Mouse (Mus musculus): ENCODE measurements around the gene Grm5. TPM values are rescaled to one million over a fixed set of nuclear protein-coding genes. Genes with fewer than 3 reads are reported as not detected.

Grm5 gene
- total and polyA plus RNA-seq, 2 experiments from 2014 or later = 57.9 to 179 TPM

DNA sequence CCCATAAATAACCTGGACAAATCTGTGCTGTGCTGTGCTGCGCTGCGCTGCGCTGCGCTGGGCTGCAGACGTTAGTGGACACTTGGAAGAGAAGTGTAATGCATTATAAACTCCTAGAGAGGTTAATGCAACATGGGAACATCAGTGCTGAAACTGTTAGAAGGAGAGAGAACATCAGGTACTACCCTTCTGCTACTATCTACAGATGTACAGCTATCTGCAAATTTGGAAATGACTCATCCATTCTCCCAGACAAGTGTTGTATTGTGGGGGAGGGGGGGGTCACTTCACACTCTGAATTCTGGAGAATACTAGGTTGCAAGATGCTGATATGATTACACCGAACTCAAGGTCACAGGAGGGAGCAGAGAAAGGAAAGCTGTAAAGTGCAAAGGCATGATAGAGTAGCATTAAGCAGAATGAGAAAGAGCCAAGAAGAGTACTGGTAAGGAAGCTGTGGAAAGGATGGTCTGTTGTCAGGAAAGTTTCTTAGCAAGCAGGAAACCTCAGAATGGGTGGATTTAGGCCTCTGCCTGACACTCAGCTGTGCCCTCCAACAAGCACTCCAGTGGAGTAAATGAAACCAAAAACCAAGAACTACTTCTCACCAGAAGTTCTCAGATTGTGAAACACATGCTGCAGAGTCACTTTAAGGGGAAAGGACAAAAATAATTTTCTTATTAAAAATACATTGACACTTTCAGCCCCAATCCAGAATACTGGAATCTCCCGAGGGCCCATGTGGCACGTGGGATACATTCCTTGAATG, 544.3 kb downstream of the Grm5 start:
- TF ChIP-seq CTCF (IDR thresholded peaks at IDR 0.05; ENCODE audit: low read depth) = no peak
- Histone ChIP-seq H3K4me3 (ENCODE audit: low read length) (no peak overlapping the region), H3K9ac (replicated peaks; ENCODE audit: low read length) (no peak overlapping the region), H3K4me1 (ENCODE audit: insufficient read depth, low read length) (peaks cover 13% of the 10 kb centered on the region), H3K36me3 (ENCODE audit: insufficient read depth, low read length) (no peaks in the 10 kb centered on the region), H3K9me3 (ENCODE audit: low read length) (no peaks in the 10 kb centered on the region), H3K27me3 (ENCODE audit: insufficient read depth, low read length) (no peaks in the 10 kb centered on the region), H3K27ac (no peak overlapping the region), H3K4me2 (ENCODE audit: low read depth, low read length) (no peak overlapping the region)
- ATAC-seq (no peak), DNase-seq (ENCODE audit: low spot score) (no peak)
- 87% methylated on average over 8 of the region's 8 CpGs for WGBS

DNA sequence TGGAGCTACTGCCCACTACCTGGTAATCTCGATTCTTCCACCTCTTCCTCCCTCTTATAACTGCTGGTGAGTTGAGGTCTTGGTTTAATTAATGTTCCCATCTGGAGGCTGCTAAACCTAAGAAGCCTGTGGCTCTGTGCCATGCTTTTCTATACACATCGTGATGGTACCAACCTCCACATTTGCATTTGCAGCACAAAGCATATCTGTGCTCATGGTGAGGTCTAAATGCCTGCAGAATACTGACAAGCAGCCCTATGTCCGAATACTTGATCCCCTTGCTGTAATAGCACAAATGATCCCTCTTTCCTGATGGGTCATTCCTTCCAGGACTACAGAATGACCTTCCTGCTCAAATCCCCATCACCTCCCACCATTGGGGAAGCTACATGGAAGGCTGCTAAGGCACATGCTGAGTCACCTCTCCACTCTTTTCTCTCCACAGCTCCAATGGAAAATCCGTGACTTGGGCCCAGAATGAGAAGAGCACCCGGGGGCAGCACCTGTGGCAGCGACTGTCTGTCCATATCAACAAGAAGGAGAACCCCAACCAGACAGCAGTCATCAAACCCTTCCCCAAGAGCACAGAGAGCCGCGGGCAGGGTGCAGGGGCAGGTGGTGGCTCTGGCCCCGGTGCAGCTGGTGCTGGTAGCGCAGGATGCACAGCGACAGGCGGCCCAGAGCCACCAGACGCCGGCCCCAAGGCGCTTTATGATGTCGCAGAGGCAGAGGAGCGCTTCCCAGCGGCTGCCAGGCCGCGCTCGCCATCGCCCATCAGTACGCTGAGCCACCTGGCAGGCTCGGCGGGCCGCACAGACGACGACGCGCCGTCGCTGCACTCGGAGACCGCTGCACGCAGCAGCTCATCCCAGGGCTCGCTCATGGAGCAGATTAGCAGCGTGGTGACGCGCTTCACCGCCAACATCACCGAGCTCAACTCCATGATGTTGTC, 545.8 kb downstream of the Grm5 start:
- peak overlapping the region; percentile 51 for H3K9ac ChIP-seq (replicated peaks; ENCODE audit: low read length)
- WGBS = 6% methylated on average over 41 of the region's 41 CpGs
- ATAC-seq (peak; percentile 87), DNase-seq (ENCODE audit: low spot score) (peak; percentile 65)
- H3K27me3 ChIP-seq (ENCODE audit: insufficient read depth, low read length) = no peaks in the 10 kb centered on the region
- H3K4me1 ChIP-seq (ENCODE audit: insufficient read depth, low read length) = peaks cover 13% of the 10 kb centered on the region
- peak overlapping the region; percentile 32 for H3K4me3 ChIP-seq (ENCODE audit: low read length)
- TF ChIP-seq CTCF (IDR thresholded peaks at IDR 0.05; ENCODE audit: low read depth) = no peak
- no peaks in the 10 kb centered on the region for H3K9me3 ChIP-seq (ENCODE audit: low read length)
- peak overlapping the region; percentile 53 for H3K4me2 ChIP-seq (ENCODE audit: low read depth, low read length)
- peak overlapping the region; percentile 26; the same call in 1 of the 2 replicates for H3K27ac ChIP-seq
- no peaks in the 10 kb centered on the region for H3K36me3 ChIP-seq (ENCODE audit: insufficient read depth, low read length)

DNA sequence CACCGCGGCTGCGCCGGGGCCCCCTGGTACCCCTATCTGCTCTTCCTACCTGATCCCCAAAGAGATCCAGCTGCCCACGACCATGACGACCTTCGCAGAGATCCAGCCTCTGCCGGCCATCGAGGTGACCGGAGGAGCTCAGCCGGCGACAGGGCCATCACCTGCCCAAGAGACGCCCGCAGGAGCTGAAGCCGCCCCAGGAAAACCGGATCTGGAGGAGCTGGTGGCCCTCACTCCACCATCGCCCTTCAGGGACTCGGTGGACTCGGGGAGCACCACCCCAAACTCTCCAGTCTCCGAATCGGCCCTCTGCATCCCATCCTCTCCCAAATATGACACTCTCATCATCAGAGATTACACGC, 546.5 kb downstream of the Grm5 start:
- Histone ChIP-seq H3K36me3 (ENCODE audit: insufficient read depth, low read length) (no peaks in the 10 kb centered on the region), H3K27ac (no peak overlapping the region), H3K9ac (replicated peaks; ENCODE audit: low read length) (peak overlapping the region; percentile 51), H3K4me2 (ENCODE audit: low read depth, low read length) (peak overlapping the region; percentile 53), H3K9me3 (ENCODE audit: low read length) (no peaks in the 10 kb centered on the region), H3K4me3 (ENCODE audit: low read length) (peak overlapping the region; percentile 32), H3K27me3 (ENCODE audit: insufficient read depth, low read length) (no peaks in the 10 kb centered on the region), H3K4me1 (ENCODE audit: insufficient read depth, low read length) (peaks cover 13% of the 10 kb centered on the region)
- DNase-seq (ENCODE audit: low spot score) (no peak), ATAC-seq (no peak)
- 39% methylated on average over 22 of the region's 22 CpGs for WGBS
- TF ChIP-seq CTCF (IDR thresholded peaks at IDR 0.05; ENCODE audit: low read depth) = no peak

DNA sequence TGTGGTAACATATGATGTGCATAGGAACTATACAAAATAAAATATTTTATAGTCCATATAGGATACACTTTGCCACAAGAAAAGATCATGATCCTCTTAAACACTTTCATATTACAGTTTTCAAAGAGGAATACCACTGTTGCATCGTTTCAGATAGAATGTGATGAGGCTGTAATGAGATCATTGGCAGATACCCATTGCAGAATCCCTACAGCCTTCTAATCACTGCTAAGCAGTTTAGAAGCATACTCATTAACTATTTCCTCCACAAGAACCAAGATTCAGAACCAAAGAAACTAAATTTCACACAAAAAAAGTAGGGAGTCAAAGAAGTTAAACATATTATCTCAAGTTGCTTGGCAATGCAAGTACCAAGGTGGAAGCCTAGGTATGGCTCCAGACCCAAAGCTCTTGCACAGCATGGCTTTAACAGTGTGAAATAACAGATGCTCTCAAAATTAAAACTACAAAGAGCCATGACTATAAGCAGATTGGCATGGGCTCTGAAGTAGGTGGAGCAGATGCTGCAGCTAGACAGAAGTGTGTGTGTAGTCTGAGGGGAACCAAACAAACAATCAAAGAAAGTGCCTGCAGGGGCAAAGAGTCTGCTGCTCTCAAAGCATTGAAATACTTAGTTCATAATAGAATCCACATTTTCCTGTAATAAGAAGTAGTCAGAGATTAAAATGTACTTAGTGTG, 575.7 kb downstream of the Grm5 start:
- no peaks in the 10 kb centered on the region for H3K36me3 ChIP-seq (ENCODE audit: insufficient read depth, low read length)
- no peaks in the 10 kb centered on the region for H3K4me1 ChIP-seq (ENCODE audit: insufficient read depth, low read length)
- no peaks in the 10 kb centered on the region for H3K9me3 ChIP-seq (ENCODE audit: low read length)
- H3K4me3 ChIP-seq (ENCODE audit: low read length) = no peak overlapping the region
- no peaks in the 10 kb centered on the region for H3K27me3 ChIP-seq (ENCODE audit: insufficient read depth, low read length)
- TF ChIP-seq CTCF (IDR thresholded peaks at IDR 0.05; ENCODE audit: low read depth) = no peak
- no peak overlapping the region for H3K27ac ChIP-seq
- WGBS = 53% methylated on average over 1 of the region's 1 CpGs
- no peak overlapping the region for H3K9ac ChIP-seq (replicated peaks; ENCODE audit: low read length)
- peak; percentile 40; the same call in 1 of the 2 replicates for ATAC-seq
- no peak overlapping the region for H3K4me2 ChIP-seq (ENCODE audit: low read depth, low read length)
- peak; percentile 23 for DNase-seq (ENCODE audit: low spot score)

DNA sequence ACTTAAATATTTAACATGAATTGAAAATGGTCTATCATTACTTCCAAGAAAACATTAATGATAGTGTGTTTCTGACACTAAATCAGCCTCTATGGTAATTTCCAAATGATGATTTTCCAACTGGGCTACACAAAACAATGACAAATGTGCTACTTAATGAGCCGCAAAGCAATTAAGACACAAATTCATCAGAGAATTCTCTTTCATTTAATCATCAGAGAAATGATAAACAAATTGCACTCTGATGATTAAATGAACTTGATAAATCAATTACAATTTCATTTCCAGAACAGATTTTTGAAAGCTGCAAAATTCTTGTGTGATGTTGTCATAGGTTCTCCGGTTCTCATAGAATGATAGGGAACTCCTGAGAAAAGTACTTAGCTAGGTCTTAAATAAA, 577.6 kb downstream of the Grm5 start:
- Histone ChIP-seq H3K4me2 (ENCODE audit: low read depth, low read length) (no peak overlapping the region), H3K27ac (no peak overlapping the region), H3K9ac (replicated peaks; ENCODE audit: low read length) (no peak overlapping the region), H3K4me1 (ENCODE audit: insufficient read depth, low read length) (no peaks in the 10 kb centered on the region), H3K27me3 (ENCODE audit: insufficient read depth, low read length) (no peaks in the 10 kb centered on the region), H3K9me3 (ENCODE audit: low read length) (no peaks in the 10 kb centered on the region), H3K36me3 (ENCODE audit: insufficient read depth, low read length) (no peaks in the 10 kb centered on the region), H3K4me3 (ENCODE audit: low read length) (no peak overlapping the region)
- ATAC-seq = no peak
- TF ChIP-seq CTCF (IDR thresholded peaks at IDR 0.05; ENCODE audit: low read depth) = no peak
- WGBS = 76% methylated on average over 2 of the region's 2 CpGs
- DNase-seq (ENCODE audit: low spot score) = peak; percentile 6

Other genes with a start within 250 kb of the Grm5 start
- not detected in 2 replicates for gene Tyr, start 90.7 kb upstream of the Grm5 start, total RNA-seq (2014; rRNA removed)
- gene Tyr, start 90.7 kb upstream of the Grm5 start, polyA plus RNA-seq (2015; fragmentation: Nextera tagmentation; extraction: Ambion mirVana) = 0.03 TPM in 1 of 2 replicates, not detected in the other